ENCODE assay signal across 17 mouse cellular contexts in the genomic region with DNA sequence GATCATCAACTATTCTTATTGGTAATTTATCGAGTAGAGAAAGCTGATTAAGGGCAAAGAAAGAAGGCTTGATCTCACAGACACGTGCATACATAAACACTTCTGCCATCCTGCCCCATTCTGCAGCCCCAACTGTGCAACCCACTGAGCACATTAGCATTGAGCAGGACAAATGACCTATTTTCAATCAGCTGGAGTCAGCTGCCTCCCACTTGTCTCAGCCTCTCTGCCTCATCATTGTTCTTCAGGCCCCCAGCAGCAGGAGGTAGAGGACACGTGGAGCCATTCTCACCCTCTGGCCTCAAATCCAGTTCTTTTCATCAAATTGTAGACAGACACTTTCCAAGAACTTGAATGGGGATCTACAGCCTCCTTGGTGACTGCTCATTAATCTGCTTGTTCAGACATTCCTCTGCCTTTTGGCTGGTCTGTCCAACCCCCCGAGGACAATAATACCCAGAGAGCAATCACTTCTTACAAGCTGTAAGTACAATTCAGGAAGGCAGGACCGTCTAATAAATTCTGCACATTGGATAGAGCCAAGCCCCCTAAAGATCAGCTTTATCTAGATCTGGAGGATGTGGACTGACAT.
A peak's percentile ranks its signal among the peaks of the same experiment; 100 is the strongest.
DNase-seq lines count a peak whose midpoint lies in the region; ATAC-seq lines count a peak whose summit lies in the region.
"Had no signal": no experiment of that assay in that cellular context is flagged by ENCODE, and none has a peak within 500 bp of the region (broad histone marks: within the 10 kb centered on the region; RNA-seq: fewer than 3 reads in every experiment).

No protein-coding gene starts in this region.

- H3K4me2 ChIP-seq in forebrain, embryonic 14.5 days (ENCODE audit: low read length), result no peak overlapping the region
- no peak overlapping the region for H3K4me2 ChIP-seq in midbrain, embryonic 11.5 days
- no peak overlapping the region for H3K4me2 ChIP-seq in neural tube, embryonic 14.5 days (ENCODE audit: low read depth, low read length)
- no peak overlapping the region for H3K4me2 ChIP-seq in liver, embryonic 11.5 days
- H3K4me2 ChIP-seq: heart, embryonic 15.5 days; stomach, embryonic 15.5 days had no signal

- 2% methylated on average over 5 of the region's 5 CpGs for WGBS in forebrain, embryonic 14.5 days
- WGBS in midbrain, embryonic 11.5 days, result 5% methylated on average over 5 of the region's 5 CpGs
- 5% methylated on average over 5 of the region's 5 CpGs for WGBS in neural tube, embryonic 14.5 days
- 49% methylated on average over 5 of the region's 5 CpGs for WGBS in liver, embryonic 11.5 days

- H3K27ac ChIP-seq in forebrain, embryonic 14.5 days (ENCODE audit: low read depth, low read length), result no peak overlapping the region
- H3K27ac ChIP-seq in midbrain, embryonic 11.5 days (ENCODE audit: low read depth, low read length), result no peak overlapping the region
- H3K27ac ChIP-seq in neural tube, embryonic 14.5 days (ENCODE audit: low read depth, low read length), result no peak overlapping the region
- no peak overlapping the region for H3K27ac ChIP-seq in liver, embryonic 11.5 days (ENCODE audit: low read depth, low read length)
- H3K27ac ChIP-seq: heart, embryonic 15.5 days; stomach, embryonic 15.5 days had no signal

- ATAC-seq in forebrain, embryonic 14.5 days, result peak; percentile 34; the same call in 1 of the 2 replicates
- peak; percentile 87 for ATAC-seq in midbrain, embryonic 11.5 days (ENCODE audit: low FRiP score)
- peak; percentile 89 for ATAC-seq in neural tube, embryonic 14.5 days (ENCODE audit: low read depth)
- no peak for ATAC-seq in liver, embryonic 11.5 days (replicated peaks; ENCODE audit: low FRiP score)
- ATAC-seq: intestine, embryonic 16.5 days; Patski had no signal

- peak; percentile 56 for DNase-seq in embryo, embryonic 10.5 days (ENCODE audit: low spot score)
- peak; percentile 3 for DNase-seq in forebrain, embryonic 14.5 days (ENCODE audit: low spot score)
- DNase-seq in midbrain, embryonic 11.5 days (ENCODE audit: low spot score, missing footprints), result peak; percentile 81
- DNase-seq in heart, adult 11 months, result no peak
- no peak for DNase-seq in adipocyte (ENCODE audit: low spot score)
- DNase-seq in liver, embryonic 11.5 days (ENCODE audit: low spot score), result no peak
- DNase-seq: adrenal gland, postnatal 14 days; gastrocnemius, postnatal 36 days; kidney, postnatal 4 days; layer of hippocampus, postnatal 36 days; lung, adult 2 months; right cerebral cortex, postnatal 25 days had no signal

- no peak overlapping the region for H3K9ac ChIP-seq in forebrain, embryonic 14.5 days (ENCODE audit: low read length)
- no peak overlapping the region for H3K9ac ChIP-seq in midbrain, embryonic 11.5 days (ENCODE audit: low read length)
- H3K9ac ChIP-seq in neural tube, embryonic 14.5 days (replicated peaks; ENCODE audit: low read depth, low read length), result no peak overlapping the region
- no peak overlapping the region for H3K9ac ChIP-seq in liver, embryonic 11.5 days (ENCODE audit: low read depth, low read length)
- H3K9ac ChIP-seq: heart, embryonic 15.5 days; stomach, embryonic 15.5 days had no signal

- 0 out of 2 replicates have a peak, but pooled peaks cover 4% of the 10 kb centered on the region for H3K4me1 ChIP-seq in forebrain, embryonic 14.5 days (ENCODE audit: control insufficient read depth, insufficient read depth, low read length)
- H3K4me1 ChIP-seq in midbrain, embryonic 11.5 days (ENCODE audit: control insufficient read depth, insufficient read depth, low read length), result peaks cover 5% of the 10 kb centered on the region; the same call in 1 of the 2 replicates
- no peaks in the 10 kb centered on the region for H3K4me1 ChIP-seq in neural tube, embryonic 14.5 days (ENCODE audit: control insufficient read depth, insufficient read depth, low read length)
- no peaks in the 10 kb centered on the region for H3K4me1 ChIP-seq in liver, embryonic 11.5 days (replicated peaks; ENCODE audit: control insufficient read depth, insufficient read depth, low read length)
- H3K4me1 ChIP-seq: heart, embryonic 15.5 days; stomach, embryonic 15.5 days had no signal

- H3K36me3 ChIP-seq in forebrain, embryonic 14.5 days (ENCODE audit: control insufficient read depth, insufficient read depth, low read length), result no peaks in the 10 kb centered on the region
- H3K36me3 ChIP-seq in midbrain, embryonic 11.5 days (ENCODE audit: control insufficient read depth, insufficient read depth, low read length), result no peaks in the 10 kb centered on the region
- H3K36me3 ChIP-seq in neural tube, embryonic 14.5 days (ENCODE audit: control insufficient read depth, insufficient read depth, low read length), result no peaks in the 10 kb centered on the region
- no peaks in the 10 kb centered on the region for H3K36me3 ChIP-seq in liver, embryonic 11.5 days (ENCODE audit: control insufficient read depth, insufficient read depth, low read length)
- H3K36me3 ChIP-seq: heart, embryonic 15.5 days; stomach, embryonic 15.5 days had no signal

- 0 out of 2 replicates have a peak, but pooled peaks cover 6% of the 10 kb centered on the region for H3K27me3 ChIP-seq in forebrain, embryonic 14.5 days (replicated peaks; ENCODE audit: control insufficient read depth, insufficient read depth, low read length)
- peaks cover 24% of the 10 kb centered on the region for H3K27me3 ChIP-seq in midbrain, embryonic 11.5 days (ENCODE audit: control insufficient read depth, insufficient read depth, low read length)
- no peaks in the 10 kb centered on the region for H3K27me3 ChIP-seq in neural tube, embryonic 14.5 days (ENCODE audit: control insufficient read depth, insufficient read depth, low read length)
- H3K27me3 ChIP-seq in liver, embryonic 11.5 days (replicated peaks; ENCODE audit: control insufficient read depth, insufficient read depth, low read length), result no peaks in the 10 kb centered on the region
- H3K27me3 ChIP-seq: heart, embryonic 15.5 days; stomach, embryonic 15.5 days had no signal

- no peaks in the 10 kb centered on the region for H3K9me3 ChIP-seq in forebrain, embryonic 14.5 days (replicated peaks; ENCODE audit: control insufficient read depth, low read length)
- H3K9me3 ChIP-seq in midbrain, embryonic 11.5 days (ENCODE audit: control insufficient read depth, low read length), result no peaks in the 10 kb centered on the region
- H3K9me3 ChIP-seq in neural tube, embryonic 14.5 days (ENCODE audit: control insufficient read depth, low read length), result no peaks in the 10 kb centered on the region
- H3K9me3 ChIP-seq in liver, embryonic 11.5 days (ENCODE audit: control insufficient read depth, low read length), result no peaks in the 10 kb centered on the region
- H3K9me3 ChIP-seq: heart, embryonic 15.5 days; stomach, embryonic 15.5 days had no signal

- no peak overlapping the region for H3K4me3 ChIP-seq in forebrain, embryonic 14.5 days (ENCODE audit: low read depth, low read length)
- no peak overlapping the region for H3K4me3 ChIP-seq in midbrain, embryonic 11.5 days (ENCODE audit: low read depth, low read length)
- H3K4me3 ChIP-seq in neural tube, embryonic 14.5 days (ENCODE audit: low read depth, low read length), result no peak overlapping the region
- no peak overlapping the region for H3K4me3 ChIP-seq in liver, embryonic 11.5 days (ENCODE audit: low read depth, low read length)
- H3K4me3 ChIP-seq: heart, embryonic 15.5 days; stomach, embryonic 15.5 days had no signal

Comparison
In these comparisons a context has a peak if more than half of its experiments do, and no peak if none do; other contexts are left out.
1. DNase-seq: peak in embryo, embryonic 10.5 days (single experiment), forebrain, embryonic 14.5 days (single experiment) and midbrain, embryonic 11.5 days (single experiment); none in heart, adult 11 months (single experiment), adipocyte (single experiment) and liver, embryonic 11.5 days (single experiment).